Mouse (Mus musculus): ENCODE measurements at regions not wholly inside any gene's neighbourhood (a gene's known extent, or its start where the extent isn't known, plus 50 kb on each side); places are given as distances from the start of the nearest gene placed in this dataset.

DNA sequence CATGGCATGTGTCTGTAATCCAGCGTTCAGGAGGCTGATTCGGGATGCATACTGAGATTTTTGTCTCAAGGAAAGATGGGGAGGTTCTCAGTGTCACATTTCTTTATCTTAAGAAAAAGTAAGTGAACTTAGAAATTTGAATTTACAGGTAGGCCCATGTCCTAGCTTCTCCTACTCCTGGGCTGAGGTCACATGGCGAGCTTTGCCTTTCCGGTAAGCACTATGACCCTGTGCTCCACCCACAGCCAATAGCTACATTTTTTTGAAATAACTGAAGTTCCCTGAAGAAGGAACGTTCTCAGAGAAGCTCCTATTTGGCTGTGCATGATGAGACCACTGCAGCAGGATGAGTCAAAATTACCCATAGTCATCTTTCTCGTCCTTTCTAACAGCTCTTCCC lies 83.0 kb upstream of the Marcks start:
- Histone ChIP-seq H3K4me1 (ENCODE audit: control insufficient read depth in 1 of 2, insufficient read depth in 2 of 2, low read length in 2 of 2) (peaks cover 0 to 10% of the 10 kb centered on the region in 2 experiments; a peak in 3 of 4 replicates), H3K9me3 (replicated peaks; ENCODE audit: insufficient read depth, low read length) (no peaks in the 10 kb centered on the region), H3K36me3 (ENCODE audit: control insufficient read depth in 1 of 2, insufficient read depth in 2 of 2, low read length in 2 of 2) (peaks cover 0 to 4% of the 10 kb centered on the region in 2 experiments; a peak in 2 of 4 replicates), H3K79me2 (ENCODE audit: control insufficient read depth, insufficient read depth, low read length, poor library complexity) (no peaks in the 10 kb centered on the region), H3K27ac (ENCODE audit: control insufficient read depth, low read depth, low read length) (no peak overlapping the region), H3K27me3 (ENCODE audit: control insufficient read depth in 1 of 2, insufficient read depth in 2 of 2, low read length in 2 of 2) (no peaks in the 10 kb centered on the region), H3K4me3 (ENCODE audit: control insufficient read depth in 1 of 2, insufficient read depth in 1 of 2, low read depth in 2 of 2, low read length in 2 of 2) (no peak overlapping the region), H3K9ac (ENCODE audit: control insufficient read depth, low read depth, low read length, poor library complexity, severe bottlenecking) (no peak overlapping the region)
- TF ChIP-seq TBP (IDR thresholded peaks at IDR 0.05; ENCODE audit: low read depth, low read length) (no peak), POLR2A (IDR thresholded peaks at IDR 0.05; ENCODE audit: control insufficient read depth in 1 of 2, insufficient read depth in 1 of 2, low read depth in 1 of 2, low read length in 2 of 2, poor library complexity in 1 of 2) (no peak), ZMIZ1 (IDR thresholded peaks at IDR 0.05; ENCODE audit: low read depth, low read length) (no peak), CHD1 (IDR thresholded peaks at IDR 0.05; ENCODE audit: low read depth, low read length) (no peak), NELFE (IDR thresholded peaks at IDR 0.05; ENCODE audit: low read depth, low read length) (no peak), CHD2 (IDR thresholded peaks at IDR 0.05; ENCODE audit: low read length) (no peak), JUND (IDR thresholded peaks at IDR 0.05; ENCODE audit: low read depth, low read length) (no peak), GATA1 (IDR thresholded peaks at IDR 0.05; ENCODE audit: low read depth, low read length) (no peak), RAD21 (IDR thresholded peaks at IDR 0.05; ENCODE audit: low read depth, low read length) (no peak), POLR2AphosphoS5 (IDR thresholded peaks at IDR 0.05; ENCODE audit: borderline replicate concordance, low read depth, low read length) (no peak), ZC3H11A (IDR thresholded peaks at IDR 0.05; ENCODE audit: low read depth, low read length) (no peak), HCFC1 (IDR thresholded peaks at IDR 0.05; ENCODE audit: low read depth, low read length) (no peak), NRF1 (IDR thresholded peaks at IDR 0.05; ENCODE audit: insufficient read depth, low read depth, low read length, poor library complexity, severe bottlenecking) (no peak), SIN3A (IDR thresholded peaks at IDR 0.05; ENCODE audit: low read length) (no peak), MYB (IDR thresholded peaks at IDR 0.05; ENCODE audit: low read depth, low read length) (no peak)
- DNase-seq (ENCODE audit: low read depth, low spot score): no peak

- H3K4me1 ChIP-seq (ENCODE audit: control insufficient read depth in 1 of 2, insufficient read depth in 2 of 2, low read length in 2 of 2): peaks cover 0 to 10% of the 10 kb centered on the region in 2 experiments; a peak in 3 of 4 replicates
- H3K4me3 ChIP-seq (ENCODE audit: control insufficient read depth in 1 of 2, insufficient read depth in 1 of 2, low read depth in 2 of 2, low read length in 2 of 2): no peak overlapping the region
- H3K79me2 ChIP-seq (ENCODE audit: control insufficient read depth, insufficient read depth, low read length, poor library complexity): no peaks in the 10 kb centered on the region
- H3K36me3 ChIP-seq (ENCODE audit: control insufficient read depth in 1 of 2, insufficient read depth in 2 of 2, low read length in 2 of 2): peaks cover 0 to 4% of the 10 kb centered on the region in 2 experiments; a peak in 2 of 4 replicates
- H3K27me3 ChIP-seq (ENCODE audit: control insufficient read depth in 1 of 2, insufficient read depth in 2 of 2, low read length in 2 of 2): no peaks in the 10 kb centered on the region
- TF ChIP-seq MAZ (IDR thresholded peaks at IDR 0.05; ENCODE audit: low read depth, low read length) (no peak), GABPA (IDR thresholded peaks at IDR 0.05; ENCODE audit: low read depth, low read length) (no peak), MAX (IDR thresholded peaks at IDR 0.05; ENCODE audit: low read length) (no peak), POLR2AphosphoS2 (IDR thresholded peaks at IDR 0.05; ENCODE audit: low read length) (no peak), SIN3A (IDR thresholded peaks at IDR 0.05; ENCODE audit: low read length) (no peak), POLR2AphosphoS5 (IDR thresholded peaks at IDR 0.05; ENCODE audit: borderline replicate concordance, low read depth, low read length) (no peak), RCOR1 (IDR thresholded peaks at IDR 0.05; ENCODE audit: low read depth, low read length) (no peak), TCF12 (IDR thresholded peaks at IDR 0.05; ENCODE audit: low read depth, low read length) (no peak), HCFC1 (IDR thresholded peaks at IDR 0.05; ENCODE audit: low read depth, low read length) (no peak), MYC (IDR thresholded peaks at IDR 0.05; ENCODE audit: low read depth, low read length) (no peak), TAL1 (IDR thresholded peaks at IDR 0.05; ENCODE audit: low read length) (no peak)
- DNase-seq (ENCODE audit: low read depth, low spot score): peak; percentile 18
- H3K9me3 ChIP-seq (replicated peaks; ENCODE audit: insufficient read depth, low read length): no peaks in the 10 kb centered on the region
- no peak overlapping the region for H3K27ac ChIP-seq (ENCODE audit: control insufficient read depth, low read depth, low read length)
- H3K9ac ChIP-seq (ENCODE audit: control insufficient read depth, low read depth, low read length, poor library complexity, severe bottlenecking): no peak overlapping the region
These were observed 81.7 kb upstream of the Marcks start for GRCm38 (mm10) chr10:37220434-37220833.
